Mouse (Mus musculus): ENCODE measurements at regions not wholly inside any gene's neighbourhood (a gene's known extent, or its start where the extent isn't known, plus 50 kb on each side); places are given as distances from the start of the nearest gene placed in this dataset.

GRCm38 (mm10) chr7:83211611-83212010 lies 344.5 kb downstream of the Mex3b start:
- no peak for TF ChIP-seq CTCF (IDR thresholded peaks at IDR 0.05; ENCODE audit: extremely low read depth, insufficient read depth, insufficient read length, insufficient replicate concordance)
- no peak for TF ChIP-seq POLR2A (IDR thresholded peaks at IDR 0.05; ENCODE audit: low read depth, low read length)

All from spleen, adult 2 months (tissue).